Mouse (Mus musculus) adipocyte (in vitro differentiated cells): ENCODE data around the gene Ube2t.

ENCODE experiments used
- DNase-seq: peaks from one replicate; pipeline ENCODE4 v3.0.0-alpha.2; 2016; ENCODE audit warnings: low spot score

The Ube2t gene

DNA sequence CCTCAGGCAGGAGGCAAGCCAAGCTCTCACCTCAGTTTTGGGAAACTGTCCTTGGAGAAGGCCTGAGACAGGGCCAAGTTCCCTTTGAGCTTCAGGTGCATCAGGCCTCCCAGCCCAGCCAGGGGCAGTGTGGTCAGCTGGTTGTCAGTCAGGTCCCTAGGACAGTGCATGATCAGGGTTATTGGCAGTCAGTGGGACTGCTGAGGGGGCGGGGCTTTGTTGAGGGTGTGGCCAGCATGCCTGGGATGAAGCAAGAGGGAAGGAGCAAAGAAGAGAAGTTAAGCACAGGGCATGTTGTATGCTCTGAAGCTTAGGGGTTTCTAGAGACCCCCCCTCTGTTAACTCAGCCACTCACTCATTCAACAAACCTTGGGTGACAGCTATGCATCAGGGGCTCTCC lies 33.6 kb downstream of the Ube2t start:
- DNase-seq = peak; percentile 60

DNA sequence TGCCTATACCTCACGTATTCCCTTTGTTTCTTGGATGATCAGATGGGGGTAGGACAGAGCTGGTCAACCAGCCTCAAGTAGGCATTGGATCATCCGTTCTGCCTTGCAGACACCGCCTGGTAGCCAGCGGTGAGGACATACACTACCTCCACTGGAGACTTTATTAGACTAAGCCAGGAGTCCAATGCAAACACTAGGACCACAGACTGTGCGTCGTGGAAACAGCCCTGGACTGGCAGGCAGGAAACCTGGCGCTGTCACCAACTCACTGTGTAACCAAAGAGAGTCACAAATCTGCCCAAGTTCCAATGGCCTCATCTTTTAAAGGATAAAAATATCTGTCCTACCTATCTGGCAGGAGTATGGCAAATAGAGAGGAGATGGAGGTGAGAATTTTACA lies 34.1 kb downstream of the Ube2t start:
- DNase-seq = no peak

DNA sequence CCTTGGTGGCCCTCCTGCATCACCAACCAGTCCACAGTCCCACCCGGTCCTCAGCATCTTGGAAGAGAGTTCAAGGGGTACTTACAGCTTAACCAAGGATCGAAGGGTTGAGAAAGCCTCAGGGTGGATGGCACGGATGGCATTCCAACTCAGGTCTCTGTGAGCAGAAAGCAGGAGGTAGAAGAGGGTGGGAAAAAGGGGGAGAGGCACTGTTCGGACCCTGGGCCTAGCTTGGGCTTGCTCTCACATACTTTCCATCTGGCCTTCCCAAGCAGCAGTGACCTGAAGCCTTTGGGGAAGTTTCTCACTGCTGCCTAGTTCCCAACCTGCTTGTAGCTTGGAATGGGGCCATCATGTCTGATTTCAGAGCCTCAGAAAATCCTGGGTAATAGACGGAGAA lies 35.2 kb downstream of the Ube2t start:
- DNase-seq = no peak

DNA sequence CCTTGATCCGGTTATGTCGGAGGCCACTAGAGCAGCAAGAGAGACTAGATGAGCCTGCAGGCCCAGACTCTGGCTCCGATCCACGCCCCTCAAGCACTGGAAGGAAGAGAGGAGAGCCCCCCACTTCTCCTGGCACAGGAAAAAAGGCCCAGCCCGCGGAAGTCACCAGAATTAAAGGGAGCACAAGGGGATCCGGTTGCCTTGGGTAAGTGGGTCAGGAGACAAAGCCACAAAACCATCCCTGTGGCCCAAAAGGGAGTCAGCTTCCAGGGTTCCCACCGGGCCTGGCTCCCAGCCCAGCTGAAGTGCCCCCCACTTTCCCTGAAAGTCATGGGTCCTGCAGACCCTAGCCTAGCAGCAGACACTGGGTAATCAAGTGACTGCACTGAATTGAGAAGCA lies 35.9 kb downstream of the Ube2t start:
- DNase-seq = no peak

DNA sequence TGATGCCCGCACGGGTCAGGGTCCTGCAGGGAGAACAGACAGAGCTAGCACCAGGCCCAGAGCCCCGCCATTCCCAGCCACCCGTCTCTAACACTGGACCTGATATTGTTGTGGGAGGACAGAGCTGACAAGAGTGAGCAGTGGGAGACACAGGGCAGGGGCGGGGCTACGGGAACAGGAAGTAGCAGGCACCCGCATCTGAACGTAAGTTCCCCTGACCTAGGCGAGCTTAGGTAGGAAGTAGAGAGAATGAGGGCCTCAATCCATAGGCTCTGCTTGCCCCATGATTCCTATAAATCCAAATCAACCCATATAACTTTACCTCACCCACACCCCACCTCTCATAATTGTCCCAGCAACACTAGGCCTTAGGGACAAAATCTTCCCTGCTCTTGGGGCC lies 38.2 kb downstream of the Ube2t start:
- DNase-seq = no peak

DNA sequence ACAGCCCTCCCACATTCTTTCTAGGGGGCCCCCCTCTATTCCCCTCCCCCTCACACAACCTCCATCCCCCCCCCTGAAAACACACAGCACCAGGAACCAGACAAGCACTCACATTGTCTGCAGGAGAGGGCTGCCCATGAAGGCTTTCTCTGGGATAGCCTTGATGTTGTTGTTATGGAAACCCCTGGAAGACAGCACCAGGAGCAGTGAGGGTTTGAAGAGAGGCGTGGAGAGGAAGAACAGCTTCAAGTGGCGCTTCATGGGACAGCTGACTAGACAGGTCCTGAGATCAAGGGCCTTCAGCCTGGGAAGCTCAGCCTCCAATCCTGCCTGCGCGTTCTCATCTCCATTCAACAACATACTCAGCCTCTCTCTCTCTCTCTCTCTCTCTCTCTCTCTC lies 41.0 kb downstream of the Ube2t start:
- DNase-seq = no peak

DNA sequence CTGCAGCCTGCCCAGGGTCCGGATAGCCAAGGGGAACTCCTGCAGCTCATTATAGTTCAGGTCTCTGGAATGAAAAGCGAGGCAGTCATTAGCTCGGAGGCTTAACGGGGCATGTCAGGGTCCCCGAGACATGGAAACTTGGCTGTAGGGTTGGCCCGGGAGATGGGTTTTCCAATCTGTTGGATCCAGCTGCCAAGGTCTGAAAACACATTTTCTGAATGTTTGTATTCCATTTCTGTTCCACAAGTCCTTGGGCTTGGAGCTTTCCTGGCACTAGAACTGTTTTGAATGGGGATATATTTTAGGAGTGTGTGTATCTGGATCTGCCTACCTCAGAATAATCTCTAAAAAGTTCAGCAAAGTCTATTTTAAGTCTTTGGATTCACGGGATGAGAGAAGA lies 43.3 kb downstream of the Ube2t start:
- no peak for DNase-seq

DNA sequence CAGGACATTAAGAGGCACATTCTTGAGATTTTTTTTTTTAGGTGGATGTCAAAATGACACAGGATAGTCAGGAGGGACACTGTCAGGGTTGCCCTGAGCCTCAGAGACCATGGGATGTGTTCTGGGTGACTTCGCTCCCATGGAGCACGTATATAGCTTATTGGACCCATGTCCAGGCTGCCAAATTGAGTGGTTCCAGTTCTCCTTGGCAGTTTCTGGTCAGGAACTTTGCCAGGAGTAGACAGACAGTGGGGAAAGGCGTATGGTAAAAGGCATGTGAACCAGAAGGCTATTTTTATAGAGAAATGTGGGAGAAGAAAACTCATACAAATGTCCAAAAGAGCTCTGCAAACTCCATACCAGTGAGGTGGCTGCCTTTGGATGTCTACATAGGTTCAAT lies 47.5 kb downstream of the Ube2t start:
- DNase-seq = no peak

DNA sequence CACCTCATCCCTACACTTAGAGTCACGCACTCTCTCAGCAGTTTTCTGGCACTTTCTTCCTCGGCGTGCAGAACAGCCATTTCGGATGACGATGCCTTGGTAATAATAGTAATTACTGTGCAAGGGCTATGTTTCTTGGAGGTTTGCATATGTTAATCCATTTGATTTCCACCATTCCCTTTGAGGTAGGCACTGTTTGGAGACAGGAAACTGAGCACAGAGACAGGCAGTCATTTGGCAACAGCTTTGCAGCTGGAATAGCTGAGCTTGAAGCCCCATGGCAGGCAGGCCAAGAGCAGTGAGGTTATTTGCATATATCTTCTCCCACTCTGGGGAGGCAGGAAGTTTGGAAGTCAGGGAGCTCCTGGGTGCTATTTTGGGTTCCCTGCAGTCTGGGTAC lies 49.5 kb downstream of the Ube2t start:
- no peak for DNase-seq

DNA sequence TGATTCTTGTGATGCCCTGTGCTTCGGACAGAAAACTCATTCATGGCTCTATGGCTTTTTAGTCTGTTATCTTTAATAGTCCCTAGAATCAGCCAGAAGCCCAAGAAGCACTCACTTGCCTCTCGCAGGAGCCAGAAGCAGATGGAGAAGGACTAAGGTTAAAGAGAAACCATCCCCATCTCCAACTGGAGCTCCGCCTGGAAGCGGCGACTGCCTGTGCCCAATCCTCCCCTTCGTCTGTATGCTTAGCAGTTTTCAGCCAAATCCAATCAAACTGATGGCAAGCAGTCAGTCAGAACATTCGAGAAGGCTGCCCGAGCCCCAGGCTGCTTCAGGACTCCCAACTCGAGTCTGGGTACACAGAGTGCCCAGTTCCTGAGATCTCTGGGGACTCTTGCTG lies 50.1 kb downstream of the Ube2t start:
- DNase-seq = no peak

DNA sequence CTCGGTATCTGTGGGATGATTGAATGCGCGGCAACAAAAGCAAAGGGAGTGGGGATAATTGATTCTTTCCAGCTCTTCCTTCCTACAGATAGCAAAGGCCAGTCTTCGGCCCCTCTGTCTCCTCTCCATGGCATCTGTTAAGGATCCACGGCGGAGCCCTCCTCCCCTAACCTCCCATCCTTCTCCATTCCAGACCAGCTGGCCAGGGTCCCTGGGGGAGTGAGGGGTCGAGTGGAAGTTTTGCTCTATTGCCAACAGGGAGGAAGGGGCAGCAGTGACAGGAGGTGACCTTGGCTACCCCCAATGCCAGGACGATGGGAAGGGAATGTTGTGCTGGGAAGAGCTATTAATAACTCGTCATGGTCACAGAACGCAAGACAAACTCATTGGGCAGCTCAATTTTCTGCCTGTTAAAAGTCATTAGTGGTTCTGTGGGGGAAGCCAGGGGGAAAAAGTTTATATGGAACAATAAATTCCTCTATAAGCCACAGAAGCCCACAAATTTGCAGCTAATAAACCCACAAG lies 52.6 kb downstream of the Ube2t start:
- DNase-seq = no peak

DNA sequence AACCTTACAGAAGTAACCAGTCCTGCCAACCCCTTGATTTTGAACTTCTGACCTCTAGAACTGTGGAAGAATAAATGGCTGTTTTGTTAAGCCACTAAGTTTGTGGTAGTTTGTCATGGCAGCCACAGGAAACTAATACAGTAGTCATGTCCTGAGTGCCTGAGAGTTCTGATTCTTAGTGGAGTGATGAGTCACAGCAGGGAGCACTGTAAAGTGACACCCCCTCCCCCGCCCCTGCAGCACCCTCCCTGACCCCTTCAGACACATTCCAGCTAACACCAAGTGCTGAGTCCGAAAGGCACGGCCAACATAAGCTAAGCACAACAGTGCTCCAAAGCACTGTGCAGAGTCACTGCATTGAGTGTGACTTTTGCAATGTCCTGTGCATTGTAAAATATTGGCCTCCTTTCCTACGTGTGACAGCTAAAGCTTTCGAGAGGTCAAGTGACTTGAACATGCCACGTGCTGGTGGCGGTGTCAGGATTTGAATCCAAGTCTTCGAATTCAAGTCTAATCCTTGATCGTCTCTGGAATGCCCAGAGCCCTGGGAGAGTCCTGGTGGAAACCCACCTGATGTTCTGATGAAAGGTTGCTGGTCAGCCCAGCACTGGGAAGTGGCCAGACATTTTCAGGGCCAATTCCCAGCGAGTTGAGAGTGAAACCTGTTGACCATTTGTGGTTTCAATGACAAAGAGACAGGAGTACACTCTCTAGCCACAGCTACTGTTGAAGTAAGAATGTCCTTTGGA lies 54.7 kb downstream of the Ube2t start:
- DNase-seq = no peak

DNA sequence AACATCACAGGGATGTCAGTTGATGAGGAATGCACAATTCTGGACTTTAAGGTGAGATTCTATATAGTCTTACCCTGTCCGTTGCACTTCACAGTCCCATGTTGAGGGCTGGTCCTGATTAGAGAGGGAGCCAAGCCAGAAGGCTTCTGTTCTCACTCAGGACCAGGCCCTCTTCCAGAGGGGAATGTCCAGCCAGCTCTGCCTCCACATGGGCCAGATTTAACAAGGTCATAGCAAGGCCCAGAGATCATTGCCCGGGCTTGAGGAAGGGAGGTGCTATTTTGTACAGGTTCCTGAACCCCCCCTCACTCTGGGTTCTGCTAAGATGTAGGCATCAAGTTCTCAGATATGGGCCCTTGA lies 55.3 kb downstream of the Ube2t start:
- peak; percentile 13 for DNase-seq

DNA sequence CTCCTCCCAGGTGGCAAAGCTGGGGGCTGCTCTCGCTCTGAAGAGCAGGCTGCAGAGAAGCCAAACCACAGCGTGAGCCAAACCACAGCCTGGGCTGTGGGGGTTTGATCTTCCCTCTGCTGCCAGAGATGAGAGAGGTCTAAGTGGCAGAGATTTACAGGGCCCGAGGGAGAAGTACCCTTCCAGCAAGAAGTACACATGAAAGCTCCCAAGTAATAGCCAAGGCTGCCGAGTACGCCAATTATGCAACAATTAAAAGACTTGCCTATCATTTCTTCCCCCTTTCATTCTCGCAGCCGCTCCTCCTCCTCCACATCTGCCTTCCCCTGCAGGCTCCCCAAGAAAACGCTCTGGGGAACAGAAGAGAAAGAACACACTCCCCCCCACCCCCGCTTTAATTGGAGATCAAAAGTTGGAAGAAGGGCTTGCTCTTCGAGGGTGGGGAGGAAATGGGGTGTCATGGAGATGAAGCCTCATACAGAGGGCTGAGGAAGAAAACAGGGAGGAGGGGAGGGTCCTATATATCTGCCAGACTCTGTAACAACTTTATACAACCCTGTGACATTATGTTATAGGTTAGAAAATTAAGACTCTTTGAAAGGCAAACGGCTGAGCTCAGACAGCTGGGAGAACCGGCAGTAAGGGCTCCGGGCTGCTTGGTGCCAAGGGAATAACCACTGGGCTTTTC lies 56.9 kb downstream of the Ube2t start:
- DNase-seq = no peak

DNA sequence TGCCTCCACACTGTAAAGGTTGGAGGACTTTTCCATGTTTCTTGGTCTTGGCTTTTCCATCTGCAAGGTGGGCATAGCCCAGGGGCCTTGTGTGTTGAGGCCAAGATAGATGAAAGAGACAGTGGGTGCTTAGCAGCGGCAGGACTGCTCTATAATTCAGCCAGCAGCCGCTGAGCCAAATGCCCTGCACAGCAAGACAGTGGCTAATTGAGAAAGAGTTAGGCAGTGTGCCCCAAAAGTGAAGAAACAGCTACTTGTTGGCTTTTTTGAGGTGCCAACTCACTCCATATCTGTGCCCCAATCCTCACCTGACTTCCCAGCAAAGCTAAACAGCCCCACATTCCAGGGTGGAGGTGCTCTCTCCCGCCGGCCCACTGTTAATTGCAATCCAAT lies 57.4 kb downstream of the Ube2t start:
- DNase-seq = peak; percentile 38

DNA sequence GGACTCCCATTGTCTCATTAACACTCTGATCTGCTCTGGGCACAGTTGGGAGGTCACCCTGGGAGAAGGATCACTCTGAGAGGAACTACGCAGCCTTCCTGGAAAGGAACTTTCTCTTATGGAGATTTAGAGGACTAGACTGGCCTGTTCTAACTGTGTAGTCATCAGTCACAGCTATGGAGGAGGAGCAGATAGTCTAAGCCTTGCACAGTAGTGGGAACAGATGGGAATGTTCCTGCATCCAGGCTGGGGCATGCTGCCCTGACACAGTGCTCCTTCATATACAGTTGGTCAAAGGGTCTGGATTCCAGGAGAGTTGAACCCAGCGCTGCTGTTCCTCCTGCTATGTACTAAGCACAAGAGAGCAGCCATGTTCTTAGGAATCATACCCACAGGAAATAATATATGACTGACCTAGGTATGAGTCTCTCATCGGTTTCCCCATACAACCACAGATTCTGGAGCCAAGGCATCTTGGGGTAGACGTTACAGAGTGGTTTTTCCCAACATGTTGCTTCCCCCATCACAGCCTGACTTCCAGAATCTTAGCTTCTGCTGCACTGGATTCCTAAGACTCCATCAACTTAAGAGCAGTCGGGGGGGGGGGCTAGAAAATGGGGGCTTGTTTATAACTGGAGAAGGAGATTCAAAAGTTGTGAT lies 58.0 kb downstream of the Ube2t start:
- no peak for DNase-seq

DNA sequence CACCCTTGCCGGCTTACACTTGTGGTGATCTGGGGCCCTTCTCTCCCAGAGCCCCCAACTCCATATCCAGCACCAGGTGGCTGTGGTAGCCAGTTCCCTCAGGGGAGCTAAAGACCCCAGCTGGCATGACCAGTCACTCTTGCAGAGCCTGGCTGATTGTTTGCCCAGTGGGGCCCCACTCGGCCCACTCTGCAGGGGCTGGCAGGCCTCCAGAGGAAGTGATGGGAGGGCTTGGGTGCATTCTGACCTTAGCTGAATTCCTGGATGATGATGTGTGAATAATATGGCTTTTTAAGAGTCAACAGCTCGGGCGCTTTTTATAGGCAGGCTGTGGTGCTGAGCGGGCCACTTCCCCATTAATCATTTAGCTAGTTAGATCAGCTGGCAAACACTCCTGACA lies 58.6 kb downstream of the Ube2t start:
- no peak for DNase-seq

DNA sequence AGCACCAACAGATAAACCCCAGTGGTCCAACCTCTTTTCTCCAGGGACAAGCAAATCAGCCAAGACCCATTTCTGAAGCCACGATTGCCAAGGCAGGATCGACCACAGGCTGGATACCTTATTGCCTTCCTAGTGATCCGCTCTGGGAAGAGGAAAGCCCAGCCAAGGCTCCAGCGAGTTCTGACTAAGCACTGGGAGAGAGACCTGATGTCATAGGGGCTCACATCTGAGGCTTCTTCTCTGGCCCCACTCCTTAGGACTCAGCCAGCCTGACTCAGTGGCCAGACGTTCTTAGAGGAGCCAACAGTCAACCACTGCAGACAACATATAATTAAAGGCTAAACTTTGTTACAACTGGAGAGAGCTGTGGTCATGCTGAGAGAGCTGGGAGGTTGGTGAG lies 59.6 kb downstream of the Ube2t start:
- DNase-seq = peak; percentile 7

DNA sequence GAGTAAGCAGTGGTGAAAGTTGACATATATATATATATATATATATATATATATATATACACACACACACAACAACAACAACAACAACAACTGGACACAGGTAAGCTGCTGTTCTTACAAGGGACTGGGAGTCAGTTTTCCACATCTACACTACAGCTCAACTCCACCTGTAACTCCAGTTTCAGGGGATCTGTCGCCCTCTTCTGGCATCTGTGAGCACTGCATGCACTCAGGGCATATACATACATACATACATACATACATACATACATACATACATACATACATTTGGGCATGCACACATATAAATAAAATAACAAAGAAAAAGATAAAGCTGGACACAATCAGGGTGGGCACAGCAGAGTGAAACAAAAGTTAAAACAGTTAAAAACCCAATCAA lies 61.2 kb downstream of the Ube2t start:
- DNase-seq = no peak
